Mouse (Mus musculus) forebrain, embryonic 14.5 days (tissue): Measurements from ENCODE around the gene Primpol. TPM values are rescaled to one million over a fixed set of nuclear protein-coding genes. Genes with fewer than 3 reads are reported as not detected.
A peak's percentile ranks its signal among the peaks of the same experiment; 100 is the strongest.

Experiments
- ATAC-seq: fragments of 200-750 bp; cut with Nextera tagmentation; 2 replicates; pipeline ENCODE4 v1.8.0; 2017; ENCODE audit warnings: mild to moderate bottlenecking, moderate library complexity
- DNase-seq: peaks from one replicate; pipeline ENCODE4 v3.0.0-alpha.2; 2015; ENCODE audit warnings: low spot score
- H3K27ac ChIP-seq: fragments of 300-500 bp; sonication (generic); 2 replicates; pipeline ENCODE4 v1.5.1; 2014; ENCODE audit warnings: low read depth, mild to moderate bottlenecking, control low read depth, low read length, moderate library complexity
- H3K27me3 ChIP-seq: fragments of 300-500 bp; sonication (generic); replicated peaks from 2 replicates; pipeline ENCODE4 v1.6.1; 2014; ENCODE audit warnings: low read length, control low read depth, mixed read lengths; ENCODE audit not compliant: control insufficient read depth, insufficient read depth
- H3K36me3 ChIP-seq: fragments of 300-500 bp; sonication (generic); 2 replicates; pipeline ENCODE4 v1.6.1; 2014; ENCODE audit warnings: low read length, control low read depth; ENCODE audit not compliant: control insufficient read depth, insufficient read depth
- H3K4me1 ChIP-seq: fragments of 300-500 bp; sonication (generic); 2 replicates; pipeline ENCODE4 v1.6.1; 2014; ENCODE audit warnings: antibody characterized with exemption, low read length, control low read depth; ENCODE audit not compliant: control insufficient read depth, insufficient read depth
- H3K4me2 ChIP-seq: fragments of 300-500 bp; sonication (generic); 2 replicates; pipeline ENCODE4 v1.6.1; 2014; ENCODE audit warnings: mild to moderate bottlenecking, control low read depth, low read length
- H3K4me3 ChIP-seq: fragments of 300-500 bp; sonication (generic); 2 replicates; pipeline ENCODE4 v1.5.1; 2014; ENCODE audit warnings: low read depth, low read length, control low read depth
- H3K9ac ChIP-seq: fragments of 300-500 bp; sonication (generic); 2 replicates; pipeline ENCODE4 v1.6.1; 2014; ENCODE audit warnings: mild to moderate bottlenecking, low read length, control low read depth, moderate library complexity
- H3K9me3 ChIP-seq: fragments of 300-500 bp; sonication (generic); replicated peaks from 2 replicates; pipeline ENCODE4 v1.6.1; 2016; ENCODE audit warnings: low read length, control low read depth, mixed read lengths; ENCODE audit not compliant: control insufficient read depth
- WGBS: fragments of 180-500 bp; shearing (Covaris S2); extraction: QIAGEN DNeasy Blood & Tissue Kit; methylation state at CpG from one replicate; pipeline ENCODE4 v1.1.7; 2014; 5-methylcytosine and 5-hydroxymethylcytosine counted together
- polyA plus RNA-seq: library from polyadenylated mRNA; unstranded; fragments of >200 nt; fragmentation: Nextera tagmentation; extraction: Ambion mirVana; gene quantifications from 2 replicates; pipeline ENCODE4 v1.2.1, GENCODE M21; 2014

Gene Primpol
- polyA plus RNA-seq, 1 experiment from 2014 or later: 6.7 TPM

- Histone ChIP-seq H3K9me3 (no peaks in the 10 kb centered on the region), H3K9ac (no peak overlapping the region), H3K4me2 (no peak overlapping the region), H3K36me3 (peaks cover 61% of the 10 kb centered on the region), H3K27ac (no peak overlapping the region), H3K27me3 (no peaks in the 10 kb centered on the region), H3K4me1 (no peaks in the 10 kb centered on the region), H3K4me3 (no peak overlapping the region)
- WGBS: 95% methylated on average over 9 of the region's 9 CpGs
- no peak for DNase-seq
- ATAC-seq: no peak
These were observed 38.2 kb downstream of the Primpol start for GRCm38 (mm10) chr8:46578794-46579193.

- Histone ChIP-seq H3K27me3 (no peaks in the 10 kb centered on the region), H3K36me3 (peaks cover 52% of the 10 kb centered on the region), H3K4me2 (no peak overlapping the region), H3K4me1 (no peaks in the 10 kb centered on the region; the same call in 1 of the 2 replicates), H3K9ac (no peak overlapping the region), H3K4me3 (no peak overlapping the region), H3K27ac (no peak overlapping the region), H3K9me3 (no peaks in the 10 kb centered on the region)
- ATAC-seq: no peak
- no peak for DNase-seq
- WGBS: 97% methylated on average over 2 of the region's 2 CpGs
These were observed 43.0 kb downstream of the Primpol start for GRCm38 (mm10) chr8:46573964-46574363.

- Histone ChIP-seq H3K36me3 (peaks cover 48% of the 10 kb centered on the region), H3K9ac (no peak overlapping the region), H3K4me2 (no peak overlapping the region), H3K4me1 (no peaks in the 10 kb centered on the region; the same call in 1 of the 2 replicates), H3K27ac (no peak overlapping the region), H3K4me3 (no peak overlapping the region), H3K9me3 (no peaks in the 10 kb centered on the region), H3K27me3 (no peaks in the 10 kb centered on the region)
- WGBS: 77% methylated on average over 2 of the region's 2 CpGs
- ATAC-seq (no peak), DNase-seq (no peak)
These were observed 43.6 kb downstream of the Primpol start for GRCm38 (mm10) chr8:46573446-46573845.

- no peak overlapping the region for H3K27ac ChIP-seq
- peaks cover 31% of the 10 kb centered on the region for H3K36me3 ChIP-seq
- ATAC-seq (no peak), DNase-seq (no peak)
- H3K9ac ChIP-seq: no peak overlapping the region
- 94% methylated on average over 10 of the region's 14 CpGs for WGBS
- H3K9me3 ChIP-seq: no peaks in the 10 kb centered on the region
- no peak overlapping the region for H3K4me2 ChIP-seq
- no peak overlapping the region for H3K4me3 ChIP-seq
- H3K27me3 ChIP-seq: no peaks in the 10 kb centered on the region
- H3K4me1 ChIP-seq: no peaks in the 10 kb centered on the region; the same call in 1 of the 2 replicates
These were observed 46.3 kb downstream of the Primpol start for GRCm38 (mm10) chr8:46570673-46571072.

GRCm38 (mm10) chr8:46569659-46570441 is 47.2 kb downstream of the Primpol start:
- WGBS: 86% methylated on average over 19 of the region's 19 CpGs
- DNase-seq (no peak), ATAC-seq (no peak)
- no peaks in the 10 kb centered on the region for H3K9me3 ChIP-seq
- H3K4me2 ChIP-seq: no peak overlapping the region
- peaks cover 27% of the 10 kb centered on the region for H3K36me3 ChIP-seq
- H3K27ac ChIP-seq: no peak overlapping the region
- H3K9ac ChIP-seq: no peak overlapping the region
- no peaks in the 10 kb centered on the region for H3K27me3 ChIP-seq
- H3K4me1 ChIP-seq: no peaks in the 10 kb centered on the region; the same call in 1 of the 2 replicates
- no peak overlapping the region for H3K4me3 ChIP-seq

- Histone ChIP-seq H3K27me3 (no peaks in the 10 kb centered on the region), H3K9ac (no peak overlapping the region), H3K4me2 (no peak overlapping the region), H3K4me3 (no peak overlapping the region), H3K36me3 (peaks cover 23% of the 10 kb centered on the region), H3K4me1 (no peaks in the 10 kb centered on the region; the same call in 1 of the 2 replicates), H3K27ac (no peak overlapping the region), H3K9me3 (no peaks in the 10 kb centered on the region)
- ATAC-seq: no peak
- peak; percentile 16 for DNase-seq
- WGBS: 81% methylated on average over 2 of the region's 2 CpGs
These were observed 48.1 kb downstream of the Primpol start for GRCm38 (mm10) chr8:46568942-46569341.

GRCm38 (mm10) chr8:46567946-46568345 is 49.1 kb downstream of the Primpol start:
- H3K9ac ChIP-seq: no peak overlapping the region
- no peaks in the 10 kb centered on the region; the same call in 1 of the 2 replicates for H3K4me1 ChIP-seq
- no peak overlapping the region for H3K27ac ChIP-seq
- ATAC-seq: no peak
- H3K27me3 ChIP-seq: no peaks in the 10 kb centered on the region
- H3K4me2 ChIP-seq: no peak overlapping the region
- H3K9me3 ChIP-seq: no peaks in the 10 kb centered on the region
- peaks cover 17% of the 10 kb centered on the region for H3K36me3 ChIP-seq
- H3K4me3 ChIP-seq: no peak overlapping the region
- no peak for DNase-seq
- WGBS: 90% methylated on average over 8 of the region's 8 CpGs

- no peak overlapping the region for H3K27ac ChIP-seq
- H3K9me3 ChIP-seq: no peaks in the 10 kb centered on the region
- H3K9ac ChIP-seq: no peak overlapping the region
- no peak overlapping the region for H3K4me3 ChIP-seq
- H3K4me2 ChIP-seq: no peak overlapping the region
- no peaks in the 10 kb centered on the region; the same call in 1 of the 2 replicates for H3K4me1 ChIP-seq
- DNase-seq: no peak
- no peaks in the 10 kb centered on the region for H3K27me3 ChIP-seq
- peaks cover 21% of the 10 kb centered on the region for H3K36me3 ChIP-seq
- 80% methylated on average over 7 of the region's 7 CpGs for WGBS
- no peak for ATAC-seq
These were observed 50.0 kb downstream of the Primpol start for GRCm38 (mm10) chr8:46566914-46567529.

GRCm38 (mm10) chr8:46562333-46562732 is 54.7 kb downstream of the Primpol start:
- Histone ChIP-seq H3K4me3 (no peak overlapping the region), H3K4me1 (no peaks in the 10 kb centered on the region), H3K9me3 (no peaks in the 10 kb centered on the region), H3K36me3 (peaks cover 23% of the 10 kb centered on the region; the same call in 1 of the 2 replicates), H3K27me3 (no peaks in the 10 kb centered on the region), H3K9ac (no peak overlapping the region), H3K27ac (no peak overlapping the region), H3K4me2 (no peak overlapping the region)
- DNase-seq: no peak
- WGBS: 90% methylated on average over 16 of the region's 16 CpGs
- ATAC-seq: no peak
